Mouse (Mus musculus) MEL (cell line): Measurements from ENCODE around the gene Uspl1. TPM values are rescaled to one million over a fixed set of nuclear protein-coding genes. Genes with fewer than 3 reads are reported as not detected.
A peak's percentile ranks its signal among the peaks of the same experiment; 100 is the strongest.

Source experiments
- DNase-seq: peaks from one replicate; pipeline ENCODE4 v3.0.0; 2011; ENCODE audit warnings: low read depth, low spot score
- H3K27ac ChIP-seq: 2 replicates; pipeline ENCODE4 v1.5.1; 2012; ENCODE audit warnings: low read depth, mild to moderate bottlenecking, control low read depth, low read length, moderate library complexity; ENCODE audit not compliant: control insufficient read depth
- H3K27me3 ChIP-seq, 2 experiments: fragments of 150-350 bp in 1 of 2; sonication (generic) in 1 of 2; 2 replicates each; pipeline ENCODE4 v1.6.1; 2012; ENCODE audit warnings: low read length in 2 of 2, mild to moderate bottlenecking in 2 of 2, improper control_type of control experiment in 1 of 2, moderate library complexity in 1 of 2; ENCODE audit not compliant: insufficient read depth in 2 of 2, control insufficient read depth in 1 of 2
- H3K36me3 ChIP-seq, 2 experiments: 2 replicates each; pipeline ENCODE4 v1.6.1; 2012 to 2014; ENCODE audit warnings: low read length in 2 of 2, improper control_type of control experiment in 1 of 2, inconsistent platforms in 1 of 2, mild to moderate bottlenecking in 1 of 2; ENCODE audit not compliant: insufficient read depth in 2 of 2, control insufficient read depth in 1 of 2
- H3K4me1 ChIP-seq, 2 experiments: fragments of 150-350 bp in 1 of 2; sonication (generic) in 1 of 2; 2 replicates each; pipeline ENCODE4 v1.6.1; 2012; ENCODE audit warnings: low read length in 2 of 2, improper control_type of control experiment in 1 of 2, mild to moderate bottlenecking in 1 of 2; ENCODE audit not compliant: insufficient read depth in 2 of 2, control insufficient read depth in 1 of 2
- H3K4me3 ChIP-seq, 2 experiments: fragments of 150-350 bp in 1 of 2; sonication (generic) in 1 of 2; 2 replicates each; pipeline ENCODE4 v1.5.1; 2012; ENCODE audit warnings: low read depth in 2 of 2, low read length in 2 of 2, mild to moderate bottlenecking in 2 of 2, moderate library complexity in 2 of 2, control low read depth in 1 of 2, improper control_type of control experiment in 1 of 2; ENCODE audit not compliant: control insufficient read depth in 1 of 2, insufficient read depth in 1 of 2
- H3K79me2 ChIP-seq: 2 replicates; pipeline ENCODE4 v1.6.1; 2012; ENCODE audit warnings: mild to moderate bottlenecking, low read length, moderate library complexity; ENCODE audit not compliant: control insufficient read depth, poor library complexity, insufficient read depth
- H3K9ac ChIP-seq: 2 replicates; pipeline ENCODE4 v1.6.1; 2012; ENCODE audit warnings: low read depth, mild to moderate bottlenecking, control low read depth, low read length, moderate library complexity; ENCODE audit not compliant: control insufficient read depth, poor library complexity, severe bottlenecking
- H3K9me3 ChIP-seq: fragments of 150-350 bp; sonication (generic); replicated peaks from 2 replicates; pipeline ENCODE4 v1.6.1; 2012; ENCODE audit warnings: mild to moderate bottlenecking, low read length, improper control_type of control experiment, moderate library complexity; ENCODE audit not compliant: insufficient read depth
- CHD1 ChIP-seq: IDR thresholded peaks from 2 replicates; pipeline ENCODE4 v1.6.1; 2012; ENCODE audit warnings: low read depth, mild to moderate bottlenecking, inconsistent platforms, low read length, improper control_type of control experiment
- CTCF ChIP-seq, 3 experiments: IDR thresholded peaks in 2 of 3; conservative IDR thresholded peaks in 1 of 3; 2 replicates each; pipeline ENCODE4 v1.5.1; 2011 to 2012; ENCODE audit warnings: low read length in 3 of 3, low read depth in 2 of 3, mild to moderate bottlenecking in 2 of 3, improper control_type of control experiment in 1 of 3, inconsistent platforms in 1 of 3, mixed read lengths in 1 of 3, moderate library complexity in 1 of 3; ENCODE audit not compliant: control insufficient read depth in 1 of 3, insufficient read depth in 1 of 3, poor library complexity in 1 of 3, severe bottlenecking in 1 of 3
- E2F4 ChIP-seq: IDR thresholded peaks from 2 replicates; pipeline ENCODE4 v1.6.1; 2011; ENCODE audit warnings: low read depth, low read length, improper control_type of control experiment, borderline replicate concordance
- GATA1 ChIP-seq: IDR thresholded peaks from 2 replicates; pipeline ENCODE4 v1.6.1; 2011; ENCODE audit warnings: low read depth, low read length, improper control_type of control experiment
- HCFC1 ChIP-seq: IDR thresholded peaks from 2 replicates; pipeline ENCODE4 v1.6.1; 2012; ENCODE audit warnings: low read depth, mild to moderate bottlenecking, inconsistent platforms, low read length, improper control_type of control experiment, moderate library complexity
- MEF2A ChIP-seq: IDR thresholded peaks from 2 replicates; pipeline ENCODE4 v1.6.1; 2014; ENCODE audit warnings: low read depth, mild to moderate bottlenecking, inconsistent platforms, low read length, improper control_type of control experiment; ENCODE audit not compliant: poor library complexity, insufficient replicate concordance, severe bottlenecking; ENCODE audit errors: extremely low read depth
- NRF1 ChIP-seq: IDR thresholded peaks from 2 replicates; pipeline ENCODE4 v1.6.1; 2014; ENCODE audit warnings: low read depth, mild to moderate bottlenecking, inconsistent platforms, low read length, improper control_type of control experiment, moderate library complexity; ENCODE audit not compliant: poor library complexity, insufficient read depth, severe bottlenecking
- TAL1 ChIP-seq: IDR thresholded peaks from 2 replicates; pipeline ENCODE4 v1.6.1; 2012; ENCODE audit warnings: mild to moderate bottlenecking, inconsistent platforms, low read length, moderate library complexity, mixed read lengths
- TCF12 ChIP-seq: IDR thresholded peaks from 2 replicates; pipeline ENCODE4 v1.6.1; 2014; ENCODE audit warnings: low read depth, mild to moderate bottlenecking, inconsistent platforms, low read length, improper control_type of control experiment, moderate library complexity
- UBTF ChIP-seq: IDR thresholded peaks from 2 replicates; pipeline ENCODE4 v1.6.1; 2012; ENCODE audit warnings: low read depth, mild to moderate bottlenecking, inconsistent platforms, low read length, improper control_type of control experiment, moderate library complexity, borderline replicate concordance; ENCODE audit not compliant: insufficient read depth
- ZKSCAN1 ChIP-seq: IDR thresholded peaks from 2 replicates; pipeline ENCODE4 v1.6.1; 2012; ENCODE audit warnings: low read depth, mild to moderate bottlenecking, inconsistent platforms, low read length, improper control_type of control experiment, moderate library complexity
- polyA plus RNA-seq, 2 experiments: library from polyadenylated mRNA; stranded (reverse) in 1 of 2; unstranded in 1 of 2; fragments of >175 nt in 1 of 2; fragments of >200 nt in 1 of 2; gene quantifications; 2 replicates each; pipeline versions ENCODE4 v1.2.1 to v1.2.4; 2012; ENCODE audit warnings: low replicate concordance in 2 of 2, low read depth in 1 of 2; ENCODE audit not compliant: insufficient read length in 2 of 2, insufficient read depth in 1 of 2, missing spikeins in 1 of 2
- total RNA-seq: library from RNA; depleted of rRNA; stranded (reverse); fragments of 300-350 nt; gene quantifications from 2 replicates; pipeline ENCODE4 v1.2.3, GENCODE M21; 2012

The Uspl1 gene
- total and polyA plus RNA-seq, 3 experiments = 68.5 to 179 (median 94.4) TPM

DNA sequence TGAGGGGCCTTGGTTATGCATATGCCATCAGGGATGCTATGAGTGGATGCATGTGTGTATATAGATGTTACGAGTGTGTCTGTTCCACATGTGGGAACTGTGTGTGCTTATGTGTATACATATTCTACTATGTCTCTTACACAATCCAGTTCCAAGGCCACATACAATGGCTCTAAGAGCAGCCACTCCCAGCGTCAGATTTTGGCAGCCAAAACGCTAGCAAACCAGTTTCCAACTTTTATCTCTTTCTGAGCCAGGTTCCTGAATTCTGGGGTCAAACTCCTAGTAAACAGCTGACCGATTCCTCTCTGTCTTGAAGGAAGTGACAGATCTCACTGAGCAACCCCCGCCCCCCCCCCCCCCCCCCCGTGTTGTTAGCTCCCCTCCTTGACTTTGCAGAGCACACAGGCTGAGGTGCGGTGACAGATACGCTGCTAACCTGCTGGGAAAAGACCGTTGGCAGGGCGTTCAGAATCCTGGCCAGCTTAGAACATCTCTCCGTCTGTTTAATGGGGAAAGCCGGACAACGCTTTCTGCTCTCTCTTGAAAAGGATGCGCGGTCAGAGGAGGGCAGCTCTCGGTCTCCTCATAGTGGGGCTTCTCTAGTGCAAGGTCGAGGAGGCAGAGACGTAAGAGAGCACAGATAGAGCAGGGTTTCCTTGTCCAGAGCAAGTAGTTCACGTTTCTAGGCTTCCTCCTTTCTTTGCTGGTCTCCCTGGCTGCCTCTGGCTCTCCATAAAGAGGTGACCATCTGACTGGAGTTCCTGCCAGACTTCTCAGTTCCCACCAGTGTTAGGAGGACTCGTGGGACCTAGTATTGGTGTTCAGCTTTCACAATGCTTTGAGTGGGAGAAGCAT, 63.1 kb downstream of the Uspl1 start (continued):
- TF ChIP-seq MEF2A (no peak), GATA1 (peak; percentile 60; the same call in 1 of the 2 replicates), HCFC1 (0 out of 2 replicates have a peak, but pooled peaks have one; percentile 13), UBTF (no peak)

DNA sequence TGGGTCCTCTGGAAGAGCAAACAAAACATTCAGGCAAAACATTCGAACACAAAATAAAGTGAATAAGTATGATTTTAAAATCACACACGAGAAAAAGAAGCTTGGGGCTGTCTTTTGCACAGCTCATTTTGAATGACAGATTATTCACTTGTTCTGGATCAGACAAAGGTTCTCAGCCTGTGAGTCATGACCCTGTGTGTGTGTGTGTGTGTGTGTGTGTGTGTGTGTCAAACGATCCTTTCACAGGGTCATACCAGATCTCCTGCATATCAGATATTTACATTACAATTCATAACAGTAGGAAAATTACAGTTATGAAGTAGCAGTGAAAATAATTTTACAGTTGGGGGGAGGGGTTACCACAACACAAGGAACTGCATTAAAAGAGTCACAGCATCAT, 68.2 kb downstream of the Uspl1 start:
- Histone ChIP-seq H3K4me3 (no peak overlapping the region), H3K4me1 (peaks cover 2 to 4% of the 10 kb centered on the region in 2 experiments; a peak in 1 of 4 replicates), H3K27ac (no peak overlapping the region), H3K27me3 (no peaks in the 10 kb centered on the region), H3K36me3 (no peaks in the 10 kb centered on the region), H3K9ac (no peak overlapping the region), H3K79me2 (no peaks in the 10 kb centered on the region), H3K9me3 (no peaks in the 10 kb centered on the region)
- DNase-seq = no peak
- TF ChIP-seq TCF12 = no peak
- no peak for TF ChIP-seq ZKSCAN1
- TF ChIP-seq NRF1 = no peak
- TF ChIP-seq TAL1 = no peak

DNA sequence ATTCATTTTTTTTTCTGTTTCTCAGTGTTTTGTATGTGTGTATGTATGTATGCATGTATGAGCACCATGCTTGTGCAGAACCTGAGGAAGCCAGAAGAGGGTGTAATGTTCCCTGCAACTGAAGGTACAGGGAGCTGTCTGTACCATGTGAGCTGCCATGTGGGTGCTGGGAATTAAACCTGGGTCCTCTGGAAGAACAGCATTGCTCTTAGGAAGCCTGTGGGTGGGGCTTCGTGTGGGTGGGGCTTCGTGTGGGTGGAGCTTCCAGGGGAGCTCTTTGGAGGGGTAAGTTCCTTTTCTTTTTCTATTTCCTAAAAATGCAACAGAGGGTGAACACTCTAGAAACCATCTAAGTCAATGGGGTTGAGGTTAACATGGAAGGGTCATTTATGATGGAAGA, 69.3 kb downstream of the Uspl1 start:
- H3K36me3 ChIP-seq = no peaks in the 10 kb centered on the region
- no peak for DNase-seq
- H3K9ac ChIP-seq = no peak overlapping the region
- no peak overlapping the region for H3K27ac ChIP-seq
- H3K27me3 ChIP-seq = no peaks in the 10 kb centered on the region
- peaks cover 0 to 2% of the 10 kb centered on the region in 2 experiments; a peak in 1 of 4 replicates for H3K4me1 ChIP-seq
- peak in 1 of 3 experiments; percentile 18; a peak in 2 of 6 replicates for TF ChIP-seq CTCF (IDR thresholded peaks at IDR 0.05 in 2 of 3, conservative IDR thresholded peaks at IDR 0.05 in 1 of 3; ENCODE audit: control insufficient read depth in 1 of 3, insufficient read depth in 1 of 3, low read depth in 2 of 3, low read length in 3 of 3, poor library complexity in 1 of 3, severe bottlenecking in 1 of 3)
- no peak for TF ChIP-seq CHD1
- no peak for TF ChIP-seq E2F4
- H3K79me2 ChIP-seq = no peaks in the 10 kb centered on the region
- no peak overlapping the region for H3K4me3 ChIP-seq
- H3K9me3 ChIP-seq = no peaks in the 10 kb centered on the region
